9 mouse cellular contexts compared by ENCODE assay signal in the genomic region with DNA sequence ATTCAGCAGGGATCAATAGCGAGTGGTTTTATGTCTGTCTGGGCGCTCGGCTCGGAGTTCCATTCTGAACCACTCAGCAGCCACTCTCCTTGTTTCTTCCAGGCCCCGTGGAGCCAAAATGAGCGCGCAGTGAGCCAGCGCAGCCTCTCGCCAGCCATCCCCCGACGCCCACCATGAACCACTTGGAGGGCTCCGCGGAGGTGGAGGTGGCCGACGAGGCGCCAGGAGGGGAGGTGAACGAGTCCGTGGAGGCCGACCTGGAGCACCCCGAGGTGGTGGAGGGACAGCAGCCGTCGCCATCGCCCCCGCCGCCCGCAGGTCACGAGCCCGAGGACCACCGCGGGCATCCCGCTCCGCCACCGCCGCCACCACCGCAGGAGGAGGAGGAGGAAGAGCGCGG.
A peak's percentile ranks its signal among the peaks of the same experiment; 100 is the strongest.
DNase-seq lines count a peak whose midpoint lies in the region; ATAC-seq and TF ChIP-seq lines count a peak whose summit lies in the region.
"Had no signal": no experiment of that assay in that cellular context is flagged by ENCODE, and none has a peak within 500 bp of the region (broad histone marks: within the 10 kb centered on the region; RNA-seq: fewer than 3 reads in every experiment).

No protein-coding gene starts in this region.

- no peak for DNase-seq in heart, postnatal 10 days
- no peak for DNase-seq in G1E (ENCODE audit: low spot score)
- peak; percentile 12 for DNase-seq in heart, postnatal 4 days
- DNase-seq in midbrain, embryonic 14.5 days, result no peak
- no peak for DNase-seq in natural killer cell, adult 2 months (ENCODE audit: low spot score in 2 of 2)
- DNase-seq in adrenal gland, adult (ENCODE audit: inconsistent age in 2 of 2, low spot score in 1 of 2), result no peak

- intact Hi-C loops in heart, postnatal 10 days (cut with DNase I), result no loop called here

- no peaks in the 10 kb centered on the region for H3K9me3 ChIP-seq in heart, embryonic 13.5 days
- peaks cover 15% of the 10 kb centered on the region for H3K9me3 ChIP-seq in G1E (replicated peaks)
- no peaks in the 10 kb centered on the region for H3K9me3 ChIP-seq in midbrain, embryonic 14.5 days (ENCODE audit: control insufficient read depth, low read length)

- H3K9ac ChIP-seq in heart, embryonic 13.5 days, result peak overlapping the region; percentile 73
- peak overlapping the region; percentile 26; the same call in 1 of the 2 replicates for H3K9ac ChIP-seq in midbrain, embryonic 14.5 days (replicated peaks; ENCODE audit: low read length)

- H3K27ac ChIP-seq in heart, embryonic 13.5 days (replicated peaks), result no peak overlapping the region
- no peak overlapping the region for H3K27ac ChIP-seq in midbrain, embryonic 14.5 days (replicated peaks; ENCODE audit: low read depth, low read length)
- H3K27ac ChIP-seq: macrophage had no signal

- H3K27me3 ChIP-seq in heart, embryonic 13.5 days (replicated peaks), result peaks cover 66% of the 10 kb centered on the region
- no peaks in the 10 kb centered on the region for H3K27me3 ChIP-seq in G1E (ENCODE audit: insufficient read depth, low read length)
- H3K27me3 ChIP-seq in midbrain, embryonic 14.5 days (ENCODE audit: control insufficient read depth, insufficient read depth, low read length), result peaks cover 28% of the 10 kb centered on the region

- H3K36me3 ChIP-seq in heart, embryonic 13.5 days, result no peaks in the 10 kb centered on the region
- H3K36me3 ChIP-seq in G1E (replicated peaks), result no peaks in the 10 kb centered on the region
- peaks cover 13% of the 10 kb centered on the region for H3K36me3 ChIP-seq in midbrain, embryonic 14.5 days (ENCODE audit: control insufficient read depth, insufficient read depth, low read length)

- H3K4me3 ChIP-seq in heart, embryonic 13.5 days, result peak overlapping the region; percentile 55
- peak overlapping the region; percentile 13; the same call in 1 of the 2 replicates for H3K4me3 ChIP-seq in G1E (ENCODE audit: low read depth, low read length)
- peak overlapping the region; percentile 34 for H3K4me3 ChIP-seq in midbrain, embryonic 14.5 days (replicated peaks; ENCODE audit: low read depth, low read length)

- H3K4me2 ChIP-seq in heart, embryonic 13.5 days, result peak overlapping the region; percentile 69
- H3K4me2 ChIP-seq in midbrain, embryonic 14.5 days (ENCODE audit: low read length), result peak overlapping the region; percentile 54

- 21% methylated on average over 37 of the region's 37 CpGs for WGBS in heart, embryonic 13.5 days
- 26% methylated on average over 36 of the region's 37 CpGs for WGBS in midbrain, embryonic 14.5 days

- ATAC-seq in heart, embryonic 13.5 days (ENCODE audit: extremely low read depth, insufficient number of reproducible peaks, low FRiP score, low TSS enrichment), result no peak
- no peak for ATAC-seq in G1E (ENCODE audit: extremely low read depth, insufficient number of reproducible peaks, low FRiP score, poor library complexity, severe bottlenecking)
- ATAC-seq in midbrain, embryonic 14.5 days (ENCODE audit: low FRiP score, low TSS enrichment), result peak; percentile 28; the same call in 1 of the 2 replicates
- ATAC-seq in monocyte, adult 5-6 weeks (replicated peaks; ENCODE audit: insufficient number of reproducible peaks, low FRiP score, low TSS enrichment, poor library complexity, severe bottlenecking), result no peak

- TF ChIP-seq CTCF in G1E (IDR thresholded peaks at IDR 0.05; ENCODE audit: low read depth, low read length), result no peak

- H3K4me1 ChIP-seq in heart, embryonic 13.5 days, result peaks cover 14% of the 10 kb centered on the region
- no peaks in the 10 kb centered on the region for H3K4me1 ChIP-seq in G1E (ENCODE audit: insufficient read depth, low read depth, low read length)
- 0 out of 2 replicates have a peak, but pooled peaks cover 6% of the 10 kb centered on the region for H3K4me1 ChIP-seq in midbrain, embryonic 14.5 days (ENCODE audit: control insufficient read depth, insufficient read depth, low read length)
